Mouse (Mus musculus) cortical plate, adult 2 months (tissue): ENCODE data around the gene Miga2.

Experiments used
- CTCF ChIP-seq: fragments of 200-500 bp; IDR thresholded peaks from 2 replicates; pipeline ENCODE4 v1.5.1; 2011; ENCODE audit warnings: mild to moderate bottlenecking, control low read depth, low read length; ENCODE audit not compliant: insufficient read depth; ENCODE audit errors: extremely low read depth
- POLR2A ChIP-seq: fragments of 200-500 bp; IDR thresholded peaks from 2 replicates; pipeline ENCODE4 v1.6.1; 2011; ENCODE audit warnings: mild to moderate bottlenecking, low read length, control low read depth; ENCODE audit not compliant: insufficient read depth; ENCODE audit errors: extremely low read depth

GRCm38 (mm10) chr2:30389000-30389399 lies 25.0 kb downstream of the Miga2 start:
- TF ChIP-seq CTCF (no peak), POLR2A (no peak)
